Mouse (Mus musculus) limb, embryonic 11.5 days (tissue): ENCODE measurements around the gene Eif4g3. TPM values are rescaled to one million over a fixed set of nuclear protein-coding genes. Genes with fewer than 3 reads are reported as not detected.
"Not testable (repeated sequence)": the region's sequence is repeated elsewhere in the genome, so short reads cannot be mapped to it uniquely, and the experiment has no call there.

Experiments
- ATAC-seq: fragments of 200-750 bp; cut with Nextera tagmentation; 2 replicates; pipeline ENCODE4 v1.8.0; 2017; ENCODE audit warnings: low read depth; ENCODE audit not compliant: insufficient number of reproducible peaks, low FRiP score, low TSS enrichment
- DNase-seq: peaks from one replicate; pipeline ENCODE4 v3.0.0-alpha.2; 2015; ENCODE audit warnings: low spot score
- H3K27ac ChIP-seq: fragments of 300-500 bp; sonication (generic); replicated peaks from 2 replicates; pipeline ENCODE4 v1.5.1; 2014; ENCODE audit warnings: low read depth, mild to moderate bottlenecking, low read length
- H3K27me3 ChIP-seq: fragments of 300-500 bp; sonication (generic); 2 replicates; pipeline ENCODE4 v1.6.1; 2014; ENCODE audit warnings: mild to moderate bottlenecking, low read length, mixed read lengths; ENCODE audit not compliant: control insufficient read depth, insufficient read depth
- H3K36me3 ChIP-seq: fragments of 300-500 bp; sonication (generic); 2 replicates; pipeline ENCODE4 v1.6.1; 2014; ENCODE audit warnings: mild to moderate bottlenecking, low read length, moderate library complexity, mixed read lengths; ENCODE audit not compliant: control insufficient read depth, insufficient read depth
- H3K4me1 ChIP-seq: fragments of 300-500 bp; sonication (generic); 2 replicates; pipeline ENCODE4 v1.6.1; 2014; ENCODE audit warnings: low read length, mixed read lengths; ENCODE audit not compliant: control insufficient read depth, insufficient read depth
- H3K4me2 ChIP-seq: fragments of 300-500 bp; sonication (generic); 2 replicates; pipeline ENCODE4 v1.6.1; 2014; ENCODE audit warnings: low read depth, mild to moderate bottlenecking, moderate library complexity; ENCODE audit not compliant: severe bottlenecking
- H3K4me3 ChIP-seq: fragments of 300-500 bp; sonication (generic); 2 replicates; pipeline ENCODE4 v1.5.1; 2014; ENCODE audit warnings: low read depth, low read length
- H3K9ac ChIP-seq: fragments of 300-500 bp; sonication (generic); 2 replicates; pipeline ENCODE4 v1.6.1; 2014; ENCODE audit warnings: mild to moderate bottlenecking, low read length
- H3K9me3 ChIP-seq: fragments of 300-500 bp; sonication (generic); 2 replicates; pipeline ENCODE4 v1.6.1; 2016; ENCODE audit warnings: low read length; ENCODE audit not compliant: control insufficient read depth
- WGBS: fragments of 180-500 bp; shearing (Covaris S2); extraction: QIAGEN DNeasy Blood & Tissue Kit; methylation state at CpG from one replicate; pipeline ENCODE4 v1.1.7; 2014; 5-methylcytosine and 5-hydroxymethylcytosine counted together
- polyA plus RNA-seq: library from polyadenylated mRNA; unstranded; fragments of >200 nt; fragmentation: Nextera tagmentation; extraction: Ambion mirVana; gene quantifications from 2 replicates; pipeline ENCODE4 v1.2.1, GENCODE M21; 2014

The Eif4g3 gene
- polyA plus RNA-seq, 1 experiment from 2014 or later, result 45.5 TPM

GRCm38 (mm10) chr4:138045809-138046208 is 53.0 kb downstream of the Eif4g3 start:
- WGBS, result 98% methylated on average over 1 of the region's 1 CpGs
- ATAC-seq, result no peak
- Histone ChIP-seq H3K4me3 (no peak overlapping the region), H3K36me3 (peaks cover 16% of the 10 kb centered on the region), H3K9me3 (no peaks in the 10 kb centered on the region), H3K27me3 (no peaks in the 10 kb centered on the region), H3K9ac (no peak overlapping the region), H3K4me2 (no peak overlapping the region), H3K27ac (no peak overlapping the region), H3K4me1 (no peaks in the 10 kb centered on the region)
- DNase-seq, result no peak

- H3K4me1 ChIP-seq, result no peaks in the 10 kb centered on the region
- no peaks in the 10 kb centered on the region for H3K27me3 ChIP-seq
- H3K4me2 ChIP-seq, result no peak overlapping the region
- H3K4me3 ChIP-seq, result no peak overlapping the region
- ATAC-seq (no peak), DNase-seq (no peak)
- WGBS, result 97% methylated on average over 8 of the region's 8 CpGs
- H3K9ac ChIP-seq, result no peak overlapping the region
- no peak overlapping the region for H3K27ac ChIP-seq
- H3K36me3 ChIP-seq, result peaks cover 16% of the 10 kb centered on the region
- H3K9me3 ChIP-seq, result no peaks in the 10 kb centered on the region
Measured at GRCm38 (mm10) chr4:138046371-138046770, 53.5 kb downstream of the Eif4g3 start.

GRCm38 (mm10) chr4:138049547-138049946 is 56.7 kb downstream of the Eif4g3 start:
- peaks cover 16% of the 10 kb centered on the region for H3K36me3 ChIP-seq
- H3K4me2 ChIP-seq, result no peak overlapping the region
- ATAC-seq (no peak), DNase-seq (peak; percentile 27)
- H3K27me3 ChIP-seq, result no peaks in the 10 kb centered on the region
- H3K9me3 ChIP-seq, result no peaks in the 10 kb centered on the region
- no peak overlapping the region for H3K9ac ChIP-seq
- H3K4me3 ChIP-seq, result no peak overlapping the region
- no peak overlapping the region for H3K27ac ChIP-seq
- WGBS, result 50% methylated on average over 6 of the region's 6 CpGs
- H3K4me1 ChIP-seq, result no peaks in the 10 kb centered on the region

- H3K27ac ChIP-seq, result no peak overlapping the region
- H3K4me1 ChIP-seq, result no peaks in the 10 kb centered on the region
- H3K4me2 ChIP-seq, result no peak overlapping the region
- peaks cover 7% of the 10 kb centered on the region for H3K36me3 ChIP-seq
- H3K27me3 ChIP-seq, result no peaks in the 10 kb centered on the region
- no peak overlapping the region for H3K9ac ChIP-seq
- 96% methylated on average over 9 of the region's 9 CpGs for WGBS
- ATAC-seq, result no peak
- no peaks in the 10 kb centered on the region for H3K9me3 ChIP-seq
- no peak for DNase-seq
- H3K4me3 ChIP-seq, result no peak overlapping the region
Measured at GRCm38 (mm10) chr4:138051488-138051887, 58.7 kb downstream of the Eif4g3 start.

GRCm38 (mm10) chr4:138056658-138057057 is 63.8 kb downstream of the Eif4g3 start:
- 85% methylated on average over 5 of the region's 5 CpGs for whole genome bisulfite sequencing
- Histone ChIP-seq H3K4me3 (no peak overlapping the region), H3K27me3 (no peaks in the 10 kb centered on the region), H3K36me3 (peaks cover 13% of the 10 kb centered on the region), H3K27ac (no peak overlapping the region), H3K4me1 (no peaks in the 10 kb centered on the region), H3K4me2 (no peak overlapping the region), H3K9me3 (no peaks in the 10 kb centered on the region; the same call in 1 of the 2 replicates), H3K9ac (no peak overlapping the region)
- DNase-seq (no peak), ATAC-seq (no peak)

- not testable (repeated sequence) for ATAC-seq, H3K9ac ChIP-seq, H3K27me3 ChIP-seq, DNase-seq, H3K4me3 ChIP-seq, H3K4me2 ChIP-seq, H3K27ac ChIP-seq, H3K9me3 ChIP-seq, H3K4me1 ChIP-seq
- WGBS, result 98% methylated on average over 22 of the region's 22 CpGs
- H3K36me3 ChIP-seq, result peaks cover 16% of the 10 kb centered on the region
Measured at GRCm38 (mm10) chr4:138057196-138057754, 64.5 kb downstream of the Eif4g3 start.

- H3K4me3 ChIP-seq, result no peak overlapping the region
- no peaks in the 10 kb centered on the region; the same call in 1 of the 2 replicates for H3K9me3 ChIP-seq
- no peak for ATAC-seq
- H3K4me2 ChIP-seq, result no peak overlapping the region
- no peak for DNase-seq
- no peaks in the 10 kb centered on the region for H3K4me1 ChIP-seq
- no peaks in the 10 kb centered on the region for H3K27me3 ChIP-seq
- H3K9ac ChIP-seq, result no peak overlapping the region
- peaks cover 14% of the 10 kb centered on the region for H3K36me3 ChIP-seq
- WGBS, result 90% methylated on average over 4 of the region's 4 CpGs
- H3K27ac ChIP-seq, result no peak overlapping the region
Measured at GRCm38 (mm10) chr4:138061161-138061560, 68.3 kb downstream of the Eif4g3 start.

GRCm38 (mm10) chr4:138063372-138064265 is 70.8 kb downstream of the Eif4g3 start:
- WGBS, result 79% methylated on average over 7 of the region's 7 CpGs
- no peak overlapping the region for H3K4me3 ChIP-seq
- no peaks in the 10 kb centered on the region for H3K27me3 ChIP-seq
- no peak for ATAC-seq
- no peaks in the 10 kb centered on the region for H3K9me3 ChIP-seq
- H3K9ac ChIP-seq, result no peak overlapping the region
- peaks cover 3% of the 10 kb centered on the region; the same call in 1 of the 2 replicates for H3K36me3 ChIP-seq
- no peak overlapping the region for H3K4me2 ChIP-seq
- H3K27ac ChIP-seq, result no peak overlapping the region
- DNase-seq, result no peak
- no peaks in the 10 kb centered on the region for H3K4me1 ChIP-seq
